Mouse (Mus musculus): ENCODE measurements around the gene Mndal.
"Not testable (repeated sequence)": the region's sequence is repeated elsewhere in the genome, so short reads cannot be mapped to it uniquely, and the experiment has no call there.

DNA sequence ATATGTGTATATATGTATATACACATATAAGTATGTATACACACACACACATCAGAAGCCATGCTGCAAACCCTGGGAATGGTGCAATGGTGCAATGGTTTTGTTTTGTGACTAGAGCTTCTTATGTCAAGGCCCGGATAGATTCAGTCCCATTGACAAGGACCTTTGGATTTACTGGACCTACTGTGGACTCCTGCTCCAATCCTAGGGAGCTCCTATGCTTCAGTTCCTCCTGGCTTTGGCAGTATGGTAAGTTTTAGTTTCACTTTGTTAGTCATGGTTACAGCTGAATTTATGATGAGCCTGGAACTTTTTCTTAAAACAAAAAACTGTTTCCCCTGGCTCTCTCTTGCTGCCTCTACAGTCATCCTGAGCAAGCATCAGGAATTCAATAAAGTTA is 65.2 kb downstream of the Mndal start:
- TF ChIP-seq CTCF (IDR thresholded peaks at IDR 0.05; ENCODE audit: borderline replicate concordance, extremely low read depth, insufficient read depth, insufficient read length); POLR2A (IDR thresholded peaks at IDR 0.05; ENCODE audit: borderline replicate concordance, extremely low read depth, insufficient read depth, insufficient read length, poor library complexity, severe bottlenecking): not testable (repeated sequence)
